Mouse (Mus musculus) myocyte (in vitro differentiated cells): ENCODE measurements around the gene Nop14.

ENCODE experiments used
- CEBPB ChIP-seq: IDR thresholded peaks from 2 replicates; pipeline ENCODE4 v1.6.1; 2011; ENCODE audit warnings: mild to moderate bottlenecking, moderate library complexity; ENCODE audit not compliant: poor library complexity, insufficient read depth, severe bottlenecking
- E2F4 ChIP-seq: IDR thresholded peaks from one replicate; pipeline ENCODE4 v1.6.1; 2011; ENCODE audit warnings: mild to moderate bottlenecking, control low read depth, moderate library complexity; ENCODE audit not compliant: insufficient read depth
- MAX ChIP-seq: IDR thresholded peaks from one replicate; pipeline ENCODE4 v1.6.1; 2011; ENCODE audit warnings: low read depth, mild to moderate bottlenecking, control low read depth
- MYOD1 ChIP-seq, 3 experiments: IDR thresholded peaks; one replicate each; pipeline ENCODE4 v1.6.1; 2011; ENCODE audit warnings: control low read depth in 2 of 3, low read depth in 2 of 3, mild to moderate bottlenecking in 2 of 3, moderate library complexity in 1 of 3; ENCODE audit not compliant: insufficient read length in 2 of 3, control insufficient read depth in 1 of 3
- MYOG ChIP-seq, 3 experiments: IDR thresholded peaks; one replicate each; pipeline ENCODE4 v1.6.1; 2011; ENCODE audit warnings: control low read depth in 2 of 3, low read depth in 2 of 3, mild to moderate bottlenecking in 2 of 3; ENCODE audit not compliant: insufficient read length in 2 of 3, control insufficient read depth in 1 of 3, insufficient read depth in 1 of 3
- POLR2A ChIP-seq: IDR thresholded peaks from one replicate; pipeline ENCODE4 v1.6.1; 2011; ENCODE audit warnings: low read depth, mild to moderate bottlenecking, control low read depth, moderate library complexity; ENCODE audit not compliant: insufficient read length
- POLR2AphosphoS2 ChIP-seq: IDR thresholded peaks from one replicate; pipeline ENCODE4 v1.6.1; 2011; ENCODE audit warnings: low read depth, control low read depth; ENCODE audit not compliant: insufficient read length
- REST ChIP-seq: IDR thresholded peaks from one replicate; pipeline ENCODE4 v1.6.1; 2011; ENCODE audit warnings: mild to moderate bottlenecking, control low read depth, moderate library complexity; ENCODE audit not compliant: insufficient read depth, insufficient read length
- TCF12 ChIP-seq: IDR thresholded peaks from one replicate; pipeline ENCODE4 v1.6.1; 2011; ENCODE audit warnings: mild to moderate bottlenecking, control low read depth; ENCODE audit not compliant: poor library complexity, insufficient read depth, severe bottlenecking
- TCF3 ChIP-seq: IDR thresholded peaks from one replicate; pipeline ENCODE4 v1.6.1; 2011; ENCODE audit warnings: low read depth, control low read depth; ENCODE audit not compliant: insufficient read length
- USF1 ChIP-seq: IDR thresholded peaks from one replicate; pipeline ENCODE4 v1.6.1; 2011; ENCODE audit warnings: low read depth, mild to moderate bottlenecking, control low read depth, moderate library complexity

GRCm38 (mm10) chr5:34632996-34633395, 27.0 kb downstream of the Nop14 start:
- TF ChIP-seq POLR2AphosphoS2 (no peak), POLR2A (no peak), MYOG (IDR thresholded peaks at IDR 0.05; ENCODE audit: control insufficient read depth in 1 of 3, insufficient read depth in 1 of 3, insufficient read length in 2 of 3, low read depth in 2 of 3) (no peak), MYOD1 (IDR thresholded peaks at IDR 0.05; ENCODE audit: control insufficient read depth in 1 of 3, insufficient read length in 2 of 3, low read depth in 2 of 3) (no peak), USF1 (no peak), TCF3 (no peak), MAX (no peak), CEBPB (no peak), TCF12 (no peak), REST (no peak), E2F4 (no peak)
